Mouse (Mus musculus) c-Kit-positive CD71-positive TER-119-positive erythroid progenitor cells, embryonic 14.5 days (primary cell): ENCODE data around the gene Fam171a1.

Source experiments
- DNase-seq: peaks from one replicate; pipeline ENCODE4 v3.0.0-alpha.2; 2013; ENCODE audit warnings: low spot score

Fam171a1 gene

GRCm38 (mm10) chr2:3273349-3273748, 159.3 kb downstream of the Fam171a1 start:
- no peak for DNase-seq

DNA sequence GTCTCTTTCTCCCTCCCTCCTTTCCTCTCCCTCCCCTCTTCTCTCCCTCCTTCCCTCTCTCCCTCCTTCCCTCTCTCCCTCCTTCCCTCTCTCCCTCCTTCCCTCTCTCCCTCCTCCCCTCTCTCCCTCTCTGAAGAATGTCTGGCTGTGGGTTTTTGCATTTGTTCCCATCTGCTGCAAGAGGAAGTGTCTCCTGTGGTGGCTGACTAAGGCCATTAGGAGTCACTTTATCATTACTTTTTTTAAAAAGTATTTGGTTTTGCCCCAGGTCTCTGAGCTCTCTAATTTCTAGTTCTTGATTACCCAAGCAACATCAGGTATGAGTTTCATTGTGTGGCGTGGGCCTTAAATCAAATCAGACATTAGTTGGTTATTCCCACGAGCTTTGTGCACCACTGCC, 162.1 kb downstream of the Fam171a1 start:
- no peak for DNase-seq
